Mouse (Mus musculus) liver, adult (tissue): ENCODE measurements around the gene Notch2.

Source experiments
- GATA4 ChIP-seq: IDR thresholded peaks from 2 replicates; pipeline ENCODE4 v1.6.1; 2014; ENCODE audit warnings: mild to moderate bottlenecking, low read length; ENCODE audit not compliant: insufficient replicate concordance

Notch2 gene

GRCm38 (mm10) chr3:98051407-98051968 is 38.2 kb downstream of the Notch2 start:
- TF ChIP-seq GATA4 = no peak

- no peak for TF ChIP-seq GATA4
Observed at GRCm38 (mm10) chr3:98052507-98053430, 39.4 kb downstream of the Notch2 start.

- no peak for TF ChIP-seq GATA4
Observed at GRCm38 (mm10) chr3:98053817-98054216, 40.5 kb downstream of the Notch2 start.

GRCm38 (mm10) chr3:98054334-98055007 is 41.1 kb downstream of the Notch2 start:
- no peak for TF ChIP-seq GATA4

- no peak for TF ChIP-seq GATA4
Observed at GRCm38 (mm10) chr3:98055008-98055345, 41.6 kb downstream of the Notch2 start.

- no peak for TF ChIP-seq GATA4
Observed at GRCm38 (mm10) chr3:98055808-98056728, 42.7 kb downstream of the Notch2 start.

- no peak for TF ChIP-seq GATA4
Observed at GRCm38 (mm10) chr3:98056956-98057365, 43.6 kb downstream of the Notch2 start.

GRCm38 (mm10) chr3:98059076-98059475 is 45.7 kb downstream of the Notch2 start:
- no peak for TF ChIP-seq GATA4

- no peak for TF ChIP-seq GATA4
Observed at GRCm38 (mm10) chr3:98060981-98061660, 47.8 kb downstream of the Notch2 start.

GRCm38 (mm10) chr3:98061661-98062330 is 48.5 kb downstream of the Notch2 start:
- TF ChIP-seq GATA4 = no peak

GRCm38 (mm10) chr3:98062591-98063185 is 49.4 kb downstream of the Notch2 start:
- no peak for TF ChIP-seq GATA4

GRCm38 (mm10) chr3:98063186-98063771 is 50.0 kb downstream of the Notch2 start:
- no peak for TF ChIP-seq GATA4

GRCm38 (mm10) chr3:98063833-98064232 is 50.5 kb downstream of the Notch2 start:
- no peak for TF ChIP-seq GATA4

GRCm38 (mm10) chr3:98065004-98065403 is 51.7 kb downstream of the Notch2 start:
- no peak for TF ChIP-seq GATA4

- TF ChIP-seq GATA4 = no peak
Observed at GRCm38 (mm10) chr3:98066434-98066833, 53.1 kb downstream of the Notch2 start.
